Mouse (Mus musculus): Measurements from ENCODE around the gene Ip6k1. TPM values are rescaled to one million over a fixed set of nuclear protein-coding genes. Genes with fewer than 3 reads are reported as not detected.
A peak's percentile ranks its signal among the peaks of the same experiment; 100 is the strongest.

Gene Ip6k1
- polyA plus RNA-seq, 2 experiments, result 34.6 to 83.3 TPM

DNA sequence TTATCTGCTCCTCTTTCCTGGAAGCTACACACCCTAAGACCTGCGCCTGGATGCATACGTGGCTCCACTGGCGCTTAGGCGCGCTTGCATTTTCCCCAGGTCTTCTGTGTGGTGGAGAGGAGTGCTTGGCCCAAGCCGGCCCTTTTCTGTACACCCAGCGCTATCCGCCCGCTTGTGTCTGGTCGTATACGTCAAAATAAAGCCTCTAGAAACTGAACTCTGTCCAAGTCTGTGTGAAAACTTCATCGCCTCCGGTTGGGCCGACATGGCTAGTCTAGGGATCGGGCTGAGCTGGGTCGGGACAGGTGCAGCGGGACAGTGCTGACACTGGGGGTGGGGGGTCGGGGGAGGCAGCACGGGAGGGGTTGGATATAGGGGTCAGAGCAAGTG, 46.3 kb downstream of the Ip6k1 start:
- no peak for DNase-seq (ENCODE audit: low spot score)
- peak; percentile 2 for ATAC-seq (ENCODE audit: low FRiP score, low read depth)
- Histone ChIP-seq H3K9me3 (ENCODE audit: control insufficient read depth, low read length) (no peaks in the 10 kb centered on the region), H3K36me3 (ENCODE audit: control insufficient read depth, insufficient read depth, low read length) (peaks cover 63% of the 10 kb centered on the region), H3K4me3 (replicated peaks; ENCODE audit: low read length) (peak overlapping the region; percentile 83), H3K27me3 (ENCODE audit: control insufficient read depth, insufficient read depth, low read length) (no peaks in the 10 kb centered on the region), H3K4me1 (ENCODE audit: control insufficient read depth, insufficient read depth, low read length) (peaks cover 10% of the 10 kb centered on the region; the same call in 1 of the 2 replicates), H3K9ac (ENCODE audit: low read depth, low read length, severe bottlenecking) (peak overlapping the region; percentile 87), H3K4me2 (replicated peaks; ENCODE audit: low read depth, low read length, severe bottlenecking) (peak overlapping the region; percentile 75), H3K27ac (replicated peaks; ENCODE audit: low read depth, low read length) (peak overlapping the region; percentile 53)
- WGBS, result 0% methylated on average over 18 of the region's 19 CpGs
- no peak for TF ChIP-seq POLR2A (IDR thresholded peaks at IDR 0.05; ENCODE audit: borderline replicate concordance, extremely low read depth, insufficient read depth, insufficient read length)

DNA sequence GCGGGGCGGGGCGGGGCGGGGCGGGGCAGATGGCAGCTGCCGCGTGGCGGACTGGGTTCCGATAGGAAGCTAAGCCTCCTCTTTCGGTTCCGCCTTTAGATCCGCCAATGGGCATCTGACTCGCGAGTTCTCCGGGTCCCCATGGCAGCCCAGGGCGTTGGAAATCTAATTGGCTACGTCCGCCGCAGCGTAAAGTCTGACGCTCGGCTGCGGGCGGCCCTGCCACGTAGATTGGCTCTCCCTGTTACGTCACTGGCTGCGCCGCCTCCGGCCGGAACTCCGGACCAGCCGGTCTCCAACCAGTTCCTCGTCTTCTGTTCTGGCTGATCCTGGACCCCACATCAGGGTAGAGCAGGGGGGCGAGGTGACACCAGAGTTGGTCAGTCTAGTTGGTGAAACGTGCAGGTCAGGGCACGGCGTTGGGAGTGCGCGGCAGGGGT, 46.7 kb downstream of the Ip6k1 start, which contains the start of gene Gmppb:
TSS of gene Gmppb (plus strand) at position 227 of the 440 bp plus-strand sequence.
- Histone ChIP-seq H3K9ac (ENCODE audit: low read depth, low read length, severe bottlenecking) (peak within 1 kb of the TSS; percentile 87), H3K36me3 (ENCODE audit: control insufficient read depth, insufficient read depth, low read length) (peaks cover 62% of the 10 kb centered on the region), H3K4me3 (replicated peaks; ENCODE audit: low read length) (peak within 1 kb of the TSS; percentile 83), H3K27ac (replicated peaks; ENCODE audit: low read depth, low read length) (peak within 1 kb of the TSS; percentile 84), H3K27me3 (ENCODE audit: control insufficient read depth, insufficient read depth, low read length) (no peaks in the 10 kb centered on the region), H3K9me3 (ENCODE audit: control insufficient read depth, low read length) (no peaks in the 10 kb centered on the region), H3K4me2 (replicated peaks; ENCODE audit: low read depth, low read length, severe bottlenecking) (peak within 1 kb of the TSS; percentile 75), H3K4me1 (ENCODE audit: control insufficient read depth, insufficient read depth, low read length) (peaks cover 10% of the 10 kb centered on the region; the same call in 1 of the 2 replicates)
- ATAC-seq (ENCODE audit: low FRiP score, low read depth) (peak; percentile 95), DNase-seq (ENCODE audit: low spot score) (peak; percentile 97)
- WGBS, result under 1% methylated on average over 34 of the region's 39 CpGs
- 0 out of 2 replicates have a peak, but pooled peaks have one; percentile 32 for TF ChIP-seq POLR2A (IDR thresholded peaks at IDR 0.05; ENCODE audit: borderline replicate concordance, extremely low read depth, insufficient read depth, insufficient read length)

DNA sequence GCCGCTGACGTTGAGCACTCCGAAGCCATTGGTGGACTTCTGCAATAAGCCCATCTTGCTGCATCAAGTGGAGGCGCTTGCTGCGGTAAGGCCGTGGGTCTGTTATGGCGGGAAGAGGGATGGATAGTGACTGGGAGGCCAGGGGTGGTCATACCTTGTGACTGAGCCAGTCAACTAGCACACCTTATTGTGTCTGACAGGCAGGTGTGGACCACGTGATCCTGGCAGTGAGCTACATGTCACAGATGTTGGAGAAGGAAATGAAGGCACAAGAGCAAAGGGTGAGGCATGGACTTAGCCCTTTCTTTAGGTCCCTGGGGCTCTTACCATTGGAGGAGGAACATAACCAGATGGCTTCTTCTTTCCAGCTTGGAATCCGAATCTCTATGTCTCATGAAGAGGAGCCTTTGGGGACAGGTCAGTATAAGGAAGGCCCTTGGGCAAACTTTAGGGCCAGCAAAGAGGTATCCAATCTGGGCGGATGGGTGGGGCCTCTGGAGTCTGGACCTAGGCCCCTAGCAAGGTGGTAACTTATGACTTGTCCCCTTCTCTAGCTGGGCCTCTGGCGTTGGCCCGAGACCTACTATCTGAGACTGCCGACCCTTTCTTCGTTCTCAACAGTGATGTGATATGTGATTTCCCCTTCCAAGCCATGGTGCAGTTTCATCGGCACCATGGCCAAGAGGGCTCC, 47.4 kb downstream of the Ip6k1 start:
- DNase-seq (ENCODE audit: low spot score), result no peak

DNA sequence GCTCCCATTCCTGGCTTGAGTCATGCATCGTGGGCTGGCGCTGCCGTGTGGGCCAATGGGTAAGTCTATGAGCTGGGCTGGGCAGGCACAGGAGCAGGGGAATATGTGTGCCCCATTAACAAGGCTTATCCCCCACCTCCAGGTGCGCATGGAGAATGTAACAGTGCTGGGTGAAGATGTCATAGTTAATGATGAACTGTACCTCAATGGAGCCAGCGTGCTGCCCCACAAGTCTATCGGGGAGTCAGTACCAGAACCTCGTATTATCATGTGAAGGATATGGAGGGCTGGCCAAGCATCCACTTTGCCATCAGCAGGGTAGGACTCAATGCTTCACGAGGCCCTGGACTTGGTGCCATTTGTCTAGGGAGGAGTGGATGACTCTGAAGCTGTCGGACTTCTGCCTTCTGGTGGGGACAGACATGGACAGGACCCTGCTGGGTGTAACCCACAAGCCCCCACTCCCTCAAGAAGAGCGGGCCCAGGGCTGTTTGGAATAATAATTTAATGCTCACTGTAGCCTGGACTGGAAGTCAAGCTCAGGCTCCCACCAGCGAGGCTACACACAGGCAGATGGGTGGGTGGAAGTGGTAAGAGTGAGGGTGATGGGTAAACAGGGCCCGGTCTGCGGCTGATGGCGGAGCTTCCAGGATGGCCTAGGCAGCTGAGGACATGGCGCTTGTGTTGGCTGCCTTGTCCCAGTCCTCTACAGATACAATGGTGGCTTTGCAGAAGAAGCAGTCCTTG, 49.1 kb downstream of the Ip6k1 start:
- Histone ChIP-seq H3K4me2 (replicated peaks; ENCODE audit: low read depth, low read length, severe bottlenecking) (no peak overlapping the region), H3K27ac (replicated peaks; ENCODE audit: low read depth, low read length) (no peak overlapping the region), H3K4me1 (ENCODE audit: control insufficient read depth, insufficient read depth, low read length) (peaks cover 10% of the 10 kb centered on the region; the same call in 1 of the 2 replicates), H3K9me3 (ENCODE audit: control insufficient read depth, low read length) (no peaks in the 10 kb centered on the region), H3K36me3 (ENCODE audit: control insufficient read depth, insufficient read depth, low read length) (peaks cover 61% of the 10 kb centered on the region), H3K4me3 (replicated peaks; ENCODE audit: low read length) (no peak overlapping the region), H3K9ac (ENCODE audit: low read depth, low read length, severe bottlenecking) (no peak overlapping the region), H3K27me3 (ENCODE audit: control insufficient read depth, insufficient read depth, low read length) (no peaks in the 10 kb centered on the region)
- DNase-seq (ENCODE audit: low spot score) (no peak), ATAC-seq (ENCODE audit: low FRiP score, low read depth) (no peak)
- 94% methylated on average over 15 of the region's 15 CpGs for WGBS
- no peak for TF ChIP-seq POLR2A (IDR thresholded peaks at IDR 0.05; ENCODE audit: borderline replicate concordance, extremely low read depth, insufficient read depth, insufficient read length)

More for the DNA sequence above, 47.4 kb downstream of the Ip6k1 start:
- peaks cover 10% of the 10 kb centered on the region; the same call in 1 of the 2 replicates for H3K4me1 ChIP-seq (ENCODE audit: control insufficient read depth, insufficient read depth, low read length)
- H3K36me3 ChIP-seq (ENCODE audit: control insufficient read depth, insufficient read depth, low read length), result peaks cover 65% of the 10 kb centered on the region
- ATAC-seq (ENCODE audit: low FRiP score, low read depth), result no peak
- H3K9me3 ChIP-seq (ENCODE audit: control insufficient read depth, low read length), result no peaks in the 10 kb centered on the region
- peak overlapping the region; percentile 75 for H3K4me2 ChIP-seq (replicated peaks; ENCODE audit: low read depth, low read length, severe bottlenecking)
- peak overlapping the region; percentile 84 for H3K27ac ChIP-seq (replicated peaks; ENCODE audit: low read depth, low read length)
- 39% methylated on average over 15 of the region's 15 CpGs for WGBS
- H3K27me3 ChIP-seq (ENCODE audit: control insufficient read depth, insufficient read depth, low read length), result no peaks in the 10 kb centered on the region
- peak overlapping the region; percentile 87 for H3K9ac ChIP-seq (ENCODE audit: low read depth, low read length, severe bottlenecking)
- no peak for TF ChIP-seq POLR2A (IDR thresholded peaks at IDR 0.05; ENCODE audit: borderline replicate concordance, extremely low read depth, insufficient read depth, insufficient read length)
- peak overlapping the region; percentile 83 for H3K4me3 ChIP-seq (replicated peaks; ENCODE audit: low read length)

- Histone ChIP-seq H3K4me1 (ENCODE audit: control insufficient read depth, insufficient read depth, low read length) (peaks cover 10% of the 10 kb centered on the region; the same call in 1 of the 2 replicates), H3K9me3 (ENCODE audit: control insufficient read depth, low read length) (no peaks in the 10 kb centered on the region), H3K4me3 (replicated peaks; ENCODE audit: low read length) (no peak overlapping the region), H3K4me2 (replicated peaks; ENCODE audit: low read depth, low read length, severe bottlenecking) (no peak overlapping the region), H3K27ac (replicated peaks; ENCODE audit: low read depth, low read length) (no peak overlapping the region), H3K9ac (ENCODE audit: low read depth, low read length, severe bottlenecking) (no peak overlapping the region), H3K27me3 (ENCODE audit: control insufficient read depth, insufficient read depth, low read length) (no peaks in the 10 kb centered on the region), H3K36me3 (ENCODE audit: control insufficient read depth, insufficient read depth, low read length) (peaks cover 59% of the 10 kb centered on the region)
- ATAC-seq (ENCODE audit: low FRiP score, low read depth) (no peak), DNase-seq (ENCODE audit: low spot score) (no peak)
- 83% methylated on average over 4 of the region's 4 CpGs for WGBS
- no peak for TF ChIP-seq POLR2A (IDR thresholded peaks at IDR 0.05; ENCODE audit: borderline replicate concordance, extremely low read depth, insufficient read depth, insufficient read length)
These were observed 49.6 kb downstream of the Ip6k1 start for GRCm38 (mm10) chr9:108051931-108052220.
